In the genomic region with DNA sequence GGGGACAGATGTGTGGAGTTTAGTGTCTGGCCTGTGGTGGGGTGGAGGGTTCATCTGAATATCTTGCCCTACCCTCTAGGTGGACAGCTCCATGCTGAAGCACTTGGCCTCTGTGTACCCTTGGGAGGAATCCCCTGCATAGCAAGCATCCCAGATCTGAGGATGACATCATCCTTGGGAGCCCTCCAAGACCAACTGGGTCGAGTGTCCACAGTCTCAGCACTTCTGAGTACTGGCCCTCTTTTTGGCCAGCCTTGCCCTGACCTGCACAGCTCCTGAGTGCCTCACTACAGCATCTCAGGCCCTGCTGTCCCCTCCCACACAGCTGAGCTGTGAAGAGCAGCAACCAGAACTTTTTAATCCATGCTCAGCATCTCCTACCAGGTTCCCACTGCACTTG, we compare ENCODE assay signal across 17 mouse cellular contexts.
A peak's percentile ranks its signal among the peaks of the same experiment; 100 is the strongest.
DNase-seq lines count a peak whose midpoint lies in the region; ATAC-seq and TF ChIP-seq lines count a peak whose summit lies in the region.
"Had no signal": no experiment of that assay in that cellular context is flagged by ENCODE, and none has a peak within 500 bp of the region (broad histone marks: within the 10 kb centered on the region; RNA-seq: fewer than 3 reads in every experiment).

No protein-coding gene starts in this region.

- no peak; the same call in 1 of the 2 replicates for ATAC-seq in lung, embryonic 14.5 days (ENCODE audit: insufficient read depth)
- ATAC-seq: intestine, embryonic 16.5 days; midbrain, embryonic 16.5 days had no signal

- 6% methylated on average over 1 of the region's 1 CpGs for WGBS in cerebellum, adult 2 months
- WGBS in lung, embryonic 14.5 days = 14% methylated on average over 1 of the region's 1 CpGs
- 0% methylated on average over 1 of the region's 1 CpGs for WGBS in lung, adult 2 months

- H3K4me2 ChIP-seq in lung, embryonic 14.5 days = no peak overlapping the region
- H3K4me2 ChIP-seq: liver, embryonic 15.5 days; neural tube, embryonic 15.5 days had no signal

- H3K27ac ChIP-seq in cerebellum, adult 2 months (ENCODE audit: insufficient read depth, low read length) = no peak overlapping the region
- H3K27ac ChIP-seq in lung, embryonic 14.5 days (ENCODE audit: low read depth) = no peak overlapping the region
- H3K27ac ChIP-seq: liver, embryonic 15.5 days; neural tube, embryonic 15.5 days had no signal

- H3K9ac ChIP-seq in lung, embryonic 14.5 days = no peak overlapping the region
- H3K9ac ChIP-seq: liver, embryonic 15.5 days; neural tube, embryonic 15.5 days had no signal

- peak; percentile 21 to 31 for DNase-seq in cerebellum, adult 2 months
- no peak for DNase-seq in cerebellum, adult 8-10 months
- DNase-seq in heart, adult 9 months (ENCODE audit: low spot score in 2 of 2) = peak; percentile 7 to 12
- DNase-seq in heart, adult 8-10 months (ENCODE audit: low spot score) = no peak
- peak; percentile 34 for DNase-seq in lung, embryonic 14.5 days
- no peak for DNase-seq in lung, adult 2 months
- DNase-seq in lung, postnatal 36 days = peak; percentile 1
- DNase-seq in left cerebral cortex, postnatal 36 days (ENCODE audit: low spot score in 2 of 2) = no peak
- DNase-seq: adrenal gland, postnatal 25 days; cerebellum, adult 11 months; left cerebral cortex, postnatal 4 days; thymus, adult 18-20 months had no signal

- intact Hi-C loops in left cerebral cortex, postnatal 36 days (cut with DNase I) = no loop called here

- H3K9me3 ChIP-seq in lung, embryonic 14.5 days (ENCODE audit: low read depth, low read length) = no peaks in the 10 kb centered on the region
- H3K9me3 ChIP-seq: liver, embryonic 15.5 days; neural tube, embryonic 15.5 days had no signal

- no peaks in the 10 kb centered on the region for H3K27me3 ChIP-seq in cerebellum, adult 2 months (ENCODE audit: control insufficient read depth, insufficient read depth, low read length)
- H3K27me3 ChIP-seq in lung, embryonic 14.5 days (ENCODE audit: insufficient read depth, low read length) = no peaks in the 10 kb centered on the region
- H3K27me3 ChIP-seq: liver, embryonic 15.5 days; neural tube, embryonic 15.5 days had no signal

- no peak overlapping the region for H3K4me3 ChIP-seq in cerebellum, adult 2 months (replicated peaks; ENCODE audit: insufficient read depth, low read depth, low read length)
- H3K4me3 ChIP-seq in lung, embryonic 14.5 days (ENCODE audit: low read depth, low read length) = no peak overlapping the region
- no peak overlapping the region for H3K4me3 ChIP-seq in lung, adult 2 months (replicated peaks; ENCODE audit: extremely low read depth, low read depth, low read length)
- H3K4me3 ChIP-seq: erythroblast, embryonic 14.5 days; liver, embryonic 15.5 days; neural tube, embryonic 15.5 days had no signal

- no peaks in the 10 kb centered on the region for H3K4me1 ChIP-seq in cerebellum, adult 2 months (ENCODE audit: control insufficient read depth, insufficient read depth, low read length)
- no peaks in the 10 kb centered on the region for H3K4me1 ChIP-seq in lung, embryonic 14.5 days (ENCODE audit: insufficient read depth)
- H3K4me1 ChIP-seq in lung, adult 2 months (ENCODE audit: control insufficient read depth, insufficient read depth, low read length) = no peaks in the 10 kb centered on the region
- H3K4me1 ChIP-seq: liver, embryonic 15.5 days had no signal

- no peaks in the 10 kb centered on the region for H3K36me3 ChIP-seq in lung, embryonic 14.5 days (ENCODE audit: insufficient read depth)
- H3K36me3 ChIP-seq: liver, embryonic 15.5 days; neural tube, embryonic 15.5 days had no signal

- TF ChIP-seq POLR2A in cerebellum, adult 2 months (IDR thresholded peaks at IDR 0.05; ENCODE audit: borderline replicate concordance, insufficient read depth, low read length) = no peak
- TF ChIP-seq POLR2A in lung, adult 2 months (IDR thresholded peaks at IDR 0.05; ENCODE audit: borderline replicate concordance, extremely low read depth, low read depth, low read length) = no peak

- no peak for TF ChIP-seq CTCF in cerebellum, adult 2 months (IDR thresholded peaks at IDR 0.05; ENCODE audit: borderline replicate concordance, insufficient read depth, low read depth, low read length)
- TF ChIP-seq CTCF in lung, embryonic 14.5 days (IDR thresholded peaks at IDR 0.05; ENCODE audit: low read depth) = no peak
- TF ChIP-seq CTCF in lung, adult 2 months (IDR thresholded peaks at IDR 0.05; ENCODE audit: insufficient read depth, low read length) = no peak

Comparison
In these comparisons a context has a peak if more than half of its experiments do, and no peak if none do; other contexts are left out.
1. DNase-seq: peak in cerebellum, adult 2 months (2 of 2), heart, adult 9 months (2 of 2), lung, embryonic 14.5 days (single experiment) and lung, postnatal 36 days (single experiment); none in cerebellum, adult 8-10 months (single experiment), heart, adult 8-10 months (single experiment), lung, adult 2 months (single experiment) and left cerebral cortex, postnatal 36 days (0 of 2).